Mouse (Mus musculus) lung, postnatal 0 days (tissue): ENCODE data around the gene Ahnak2.

Experiments
- CTCF ChIP-seq: IDR thresholded peaks from 2 replicates; pipeline ENCODE4 v1.5.1; 2016; ENCODE audit warnings: antibody characterized with exemption, mild to moderate bottlenecking
- EP300 ChIP-seq: IDR thresholded peaks from 2 replicates; pipeline ENCODE4 v1.6.1; 2016; ENCODE audit warnings: antibody characterized with exemption, mild to moderate bottlenecking, control low read depth

- TF ChIP-seq CTCF (no peak), EP300 (no peak)
These were observed 31.1 kb upstream of the Ahnak2 start for GRCm38 (mm10) chr12:112833527-112833926.
